Mouse (Mus musculus): ENCODE data around the gene Gapvd1. TPM values are rescaled to one million over a fixed set of nuclear protein-coding genes. Genes with fewer than 3 reads are reported as not detected.

Gapvd1 gene
- total and polyA plus RNA-seq, 3 experiments = 10.2 to 36.7 (median 35.5) TPM

- H3K27me3 ChIP-seq (ENCODE audit: control insufficient read depth, insufficient read depth, low read length) = no peaks in the 10 kb centered on the region
- H3K4me1 ChIP-seq (ENCODE audit: control insufficient read depth, insufficient read depth, low read length) = peaks cover 6% of the 10 kb centered on the region
- intact Hi-C loops (cut with DNase I) = no loop called here
- H3K36me3 ChIP-seq (ENCODE audit: control insufficient read depth, insufficient read depth, low read length) = peaks cover 6% of the 10 kb centered on the region
- DNase-seq = no peak
- H3K27ac ChIP-seq = no peak overlapping the region
- no peak overlapping the region for H3K4me3 ChIP-seq
- H3K9ac ChIP-seq (ENCODE audit: low read depth, low read length) = no peak overlapping the region
- 81% methylated on average over 12 of the region's 12 CpGs for WGBS
- peaks cover 5% of the 10 kb centered on the region for H3K79me2 ChIP-seq (replicated peaks; ENCODE audit: control insufficient read depth, insufficient read depth, low read length)
- TF ChIP-seq EP300 (IDR thresholded peaks at IDR 0.05; ENCODE audit: insufficient read depth, low read depth, low read length) = no peak
- no peak for TF ChIP-seq CTCF (IDR thresholded peaks at IDR 0.05)
- TF ChIP-seq POLR2A (IDR thresholded peaks at IDR 0.05; ENCODE audit: insufficient read depth, low read depth, low read length) = no peak
Measured at GRCm38 (mm10) chr2:34741390-34742159, 13.5 kb downstream of the Gapvd1 start.

- H3K4me3 ChIP-seq = no peak overlapping the region
- intact Hi-C loops (cut with DNase I) = no loop called here
- H3K9ac ChIP-seq (ENCODE audit: low read depth, low read length) = no peak overlapping the region
- peaks cover 6% of the 10 kb centered on the region for H3K4me1 ChIP-seq (ENCODE audit: control insufficient read depth, insufficient read depth, low read length)
- H3K79me2 ChIP-seq (replicated peaks; ENCODE audit: control insufficient read depth, insufficient read depth, low read length) = peaks cover 6% of the 10 kb centered on the region
- 74% methylated on average over 1 of the region's 1 CpGs for WGBS
- no peak overlapping the region for H3K27ac ChIP-seq
- TF ChIP-seq CTCF (IDR thresholded peaks at IDR 0.05) (no peak), POLR2A (IDR thresholded peaks at IDR 0.05; ENCODE audit: insufficient read depth, low read depth, low read length) (no peak), EP300 (IDR thresholded peaks at IDR 0.05; ENCODE audit: insufficient read depth, low read depth, low read length) (no peak)
- H3K36me3 ChIP-seq (ENCODE audit: control insufficient read depth, insufficient read depth, low read length) = peaks cover 6% of the 10 kb centered on the region
- DNase-seq = no peak
- no peaks in the 10 kb centered on the region for H3K27me3 ChIP-seq (ENCODE audit: control insufficient read depth, insufficient read depth, low read length)
Measured at GRCm38 (mm10) chr2:34739684-34740391, 15.2 kb downstream of the Gapvd1 start.

GRCm38 (mm10) chr2:34737911-34738310 is 17.1 kb downstream of the Gapvd1 start:
- WGBS = 69% methylated on average over 1 of the region's 1 CpGs
- intact Hi-C loops (cut with DNase I) = no loop called here
- H3K4me1 ChIP-seq (ENCODE audit: control insufficient read depth, insufficient read depth, low read length) = peaks cover 5% of the 10 kb centered on the region
- H3K9ac ChIP-seq (ENCODE audit: low read depth, low read length) = no peak overlapping the region
- TF ChIP-seq EP300 (IDR thresholded peaks at IDR 0.05; ENCODE audit: insufficient read depth, low read depth, low read length) (no peak), POLR2A (IDR thresholded peaks at IDR 0.05; ENCODE audit: insufficient read depth, low read depth, low read length) (no peak), CTCF (IDR thresholded peaks at IDR 0.05) (no peak)
- peaks cover 6% of the 10 kb centered on the region; the same call in 1 of the 2 replicates for H3K79me2 ChIP-seq (replicated peaks; ENCODE audit: control insufficient read depth, insufficient read depth, low read length)
- no peak overlapping the region for H3K27ac ChIP-seq
- no peak for DNase-seq
- H3K27me3 ChIP-seq (ENCODE audit: control insufficient read depth, insufficient read depth, low read length) = no peaks in the 10 kb centered on the region
- H3K4me3 ChIP-seq = no peak overlapping the region
- peaks cover 8% of the 10 kb centered on the region; the same call in 1 of the 2 replicates for H3K36me3 ChIP-seq (ENCODE audit: control insufficient read depth, insufficient read depth, low read length)

- no peak for DNase-seq
- intact Hi-C loops (cut with DNase I) = no loop called here
- WGBS = 92% methylated on average over 1 of the region's 1 CpGs
Measured at GRCm38 (mm10) chr2:34736626-34737025, 18.4 kb downstream of the Gapvd1 start.

GRCm38 (mm10) chr2:34727045-34727728 is 27.8 kb downstream of the Gapvd1 start:
- Histone ChIP-seq H3K79me2 (replicated peaks; ENCODE audit: control insufficient read depth, insufficient read depth, low read length) (no peaks in the 10 kb centered on the region), H3K36me3 (ENCODE audit: control insufficient read depth, insufficient read depth, low read length) (peaks cover 12% of the 10 kb centered on the region), H3K27me3 (ENCODE audit: control insufficient read depth, insufficient read depth, low read length) (no peaks in the 10 kb centered on the region), H3K27ac (no peak overlapping the region), H3K9ac (ENCODE audit: low read depth, low read length) (no peak overlapping the region), H3K4me1 (ENCODE audit: control insufficient read depth, insufficient read depth, low read length) (peaks cover 2% of the 10 kb centered on the region; the same call in 1 of the 2 replicates), H3K4me3 (no peak overlapping the region)
- WGBS = 62% methylated on average over 8 of the region's 8 CpGs
- no peak for DNase-seq
- intact Hi-C loops (cut with DNase I) = loop anchor here (2.0 kb wide), 1 partner anchor 50 kb away; no protein-coding TSS in a partner anchor
- TF ChIP-seq POLR2A (IDR thresholded peaks at IDR 0.05; ENCODE audit: insufficient read depth, low read depth, low read length) (no peak), EP300 (IDR thresholded peaks at IDR 0.05; ENCODE audit: insufficient read depth, low read depth, low read length) (no peak), CTCF (IDR thresholded peaks at IDR 0.05) (no peak)

More at GRCm38 (mm10) chr2:34736626-34737025, 18.4 kb downstream of the Gapvd1 start:
- peaks cover 3% of the 10 kb centered on the region; the same call in 1 of the 2 replicates for H3K79me2 ChIP-seq (replicated peaks; ENCODE audit: control insufficient read depth, insufficient read depth, low read length)
- no peaks in the 10 kb centered on the region for H3K27me3 ChIP-seq (ENCODE audit: control insufficient read depth, insufficient read depth, low read length)
- peaks cover 3% of the 10 kb centered on the region for H3K4me1 ChIP-seq (ENCODE audit: control insufficient read depth, insufficient read depth, low read length)
- H3K36me3 ChIP-seq (ENCODE audit: control insufficient read depth, insufficient read depth, low read length) = peaks cover 1% of the 10 kb centered on the region; the same call in 1 of the 2 replicates
- no peak for TF ChIP-seq POLR2A (IDR thresholded peaks at IDR 0.05; ENCODE audit: insufficient read depth, low read depth, low read length)
- no peak for TF ChIP-seq EP300 (IDR thresholded peaks at IDR 0.05; ENCODE audit: insufficient read depth, low read depth, low read length)
- TF ChIP-seq CTCF (IDR thresholded peaks at IDR 0.05) = no peak
- no peak overlapping the region for H3K27ac ChIP-seq
- no peak overlapping the region for H3K9ac ChIP-seq (ENCODE audit: low read depth, low read length)
- H3K4me3 ChIP-seq = no peak overlapping the region

All from heart, adult 2 months (tissue).